Mouse (Mus musculus): ENCODE data around the gene Rbfox1.

DNA sequence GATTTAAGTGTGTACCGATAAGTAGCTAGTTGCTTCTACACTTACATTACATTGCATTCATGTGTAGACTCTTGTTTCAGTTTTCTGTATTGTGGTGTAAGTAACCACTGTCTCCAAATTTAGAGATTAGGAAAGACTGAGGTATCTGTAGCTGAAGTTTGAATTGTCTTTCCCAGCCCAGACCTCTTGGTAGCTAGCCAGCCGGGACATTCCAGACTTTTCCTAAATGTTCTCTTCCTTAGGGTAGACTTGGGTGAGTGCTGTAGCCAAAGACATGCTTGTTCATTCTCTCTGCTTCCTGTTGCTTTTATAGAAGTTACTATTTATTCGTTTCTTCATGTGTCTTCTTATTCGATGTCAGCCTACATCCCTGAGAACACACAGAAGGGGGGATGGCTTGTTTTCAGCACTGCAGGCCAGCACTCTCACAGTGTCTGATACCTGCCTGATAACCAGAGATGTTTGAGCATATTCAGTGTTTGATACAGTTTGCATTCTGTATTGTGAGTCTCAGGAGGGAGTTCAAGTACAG, 538.8 kb downstream of the Rbfox1 start:
- TF ChIP-seq CTCF (IDR thresholded peaks at IDR 0.05; ENCODE audit: borderline replicate concordance, control insufficient read depth, extremely low read depth, insufficient read depth, low read length, poor library complexity) (no peak), POLR2A (IDR thresholded peaks at IDR 0.05; ENCODE audit: control insufficient read depth, extremely low read depth, insufficient read depth, low read length, poor library complexity) (no peak)

All from thymus, adult 2 months (tissue).